Mouse (Mus musculus) liver, postnatal 0 days (tissue): ENCODE results near the gene Phyh. TPM values are rescaled to one million over a fixed set of nuclear protein-coding genes. Genes with fewer than 3 reads are reported as not detected.
A peak's percentile ranks its signal among the peaks of the same experiment; 100 is the strongest.

Experiments used
- ATAC-seq: fragments of 200-750 bp; cut with Nextera tagmentation; 2 replicates; pipeline ENCODE4 v1.8.0; 2017; ENCODE audit warnings: mild to moderate bottlenecking, moderate library complexity
- DNase-seq: peaks from one replicate; pipeline ENCODE4 v3.0.0-alpha.2; 2016
- H3K27ac ChIP-seq: fragments of 300-500 bp; sonication (generic); 2 replicates; pipeline ENCODE4 v1.5.1; 2014; ENCODE audit warnings: antibody characterized with exemption, moderate library complexity, mild to moderate bottlenecking, low read depth
- H3K27me3 ChIP-seq: fragments of 300-500 bp; sonication (generic); 2 replicates; pipeline ENCODE4 v1.6.1; 2014; ENCODE audit warnings: low read length, control low read depth, mixed read lengths; ENCODE audit not compliant: insufficient read depth
- H3K36me3 ChIP-seq: fragments of 300-500 bp; sonication (generic); replicated peaks from 2 replicates; pipeline ENCODE4 v1.6.1; 2014; ENCODE audit warnings: mild to moderate bottlenecking, control low read depth, low read length, moderate library complexity, mixed read lengths; ENCODE audit not compliant: insufficient read depth
- H3K4me1 ChIP-seq: fragments of 300-500 bp; sonication (generic); 2 replicates; pipeline ENCODE4 v1.6.1; 2014; ENCODE audit warnings: antibody characterized with exemption, mild to moderate bottlenecking, control low read depth; ENCODE audit not compliant: insufficient read depth
- H3K4me2 ChIP-seq: fragments of 300-500 bp; sonication (generic); 2 replicates; pipeline ENCODE4 v1.6.1; 2014; ENCODE audit warnings: low read depth, mild to moderate bottlenecking, low read length, moderate library complexity, mixed read lengths
- H3K4me3 ChIP-seq: fragments of 300-500 bp; sonication (generic); 2 replicates; pipeline ENCODE4 v1.5.1; 2014; ENCODE audit warnings: low read depth, low read length
- H3K9ac ChIP-seq: fragments of 300-500 bp; sonication (generic); replicated peaks from 2 replicates; pipeline ENCODE4 v1.6.1; 2014; ENCODE audit warnings: mild to moderate bottlenecking, moderate library complexity
- H3K9me3 ChIP-seq: fragments of 300-500 bp; sonication (generic); 2 replicates; pipeline ENCODE4 v1.6.1; 2016; ENCODE audit warnings: mild to moderate bottlenecking, control low read depth, low read length, mixed read lengths
- CTCF ChIP-seq: sonication (generic); IDR thresholded peaks from 2 replicates; pipeline ENCODE4 v1.5.1; 2016; ENCODE audit warnings: antibody characterized with exemption, low read depth
- EP300 ChIP-seq: IDR thresholded peaks from 2 replicates; pipeline ENCODE4 v1.6.1; 2016; ENCODE audit warnings: antibody characterized with exemption, low read depth, mild to moderate bottlenecking
- WGBS: fragments of 180-500 bp; shearing (Covaris S2); extraction: QIAGEN DNeasy Blood & Tissue Kit; methylation state at CpG from one replicate; pipeline ENCODE4 v1.1.7; 2014; ENCODE audit not compliant: insufficient replicate concordance; 5-methylcytosine and 5-hydroxymethylcytosine counted together
- polyA plus RNA-seq: library from polyadenylated mRNA; unstranded; fragments of >200 nt; fragmentation: Nextera tagmentation; extraction: Ambion mirVana; gene quantifications from 2 replicates; pipeline ENCODE4 v1.2.1, GENCODE M21; 2015

The Phyh gene
- 608 and 753 TPM in 2 replicates for polyA plus RNA-seq

- TF ChIP-seq CTCF = peak; percentile 60
- TF ChIP-seq EP300 = no peak
- ATAC-seq = peak; percentile 73
- WGBS = 9% methylated on average over 35 of the region's 35 CpGs
These were observed at the start of gene Phyh for GRCm38 (mm10) chr2:4918860-4919739. TSS of gene Phyh (plus strand) at chr2:4919019.

GRCm38 (mm10) chr2:4872740-4873139 is 46.1 kb upstream of the Phyh start:
- no peak for DNase-seq
- Histone ChIP-seq H3K4me2 (no peak overlapping the region), H3K27me3 (peaks cover 4% of the 10 kb centered on the region; the same call in 1 of the 2 replicates), H3K36me3 (no peaks in the 10 kb centered on the region), H3K27ac (no peak overlapping the region), H3K4me3 (no peak overlapping the region), H3K9me3 (no peaks in the 10 kb centered on the region), H3K9ac (no peak overlapping the region), H3K4me1 (no peaks in the 10 kb centered on the region)
- TF ChIP-seq EP300 (no peak), CTCF (0 out of 2 replicates have a peak, but pooled peaks have one; percentile 4)
- 46% methylated on average over 9 of the region's 9 CpGs for WGBS
- no peak for ATAC-seq

More at GRCm38 (mm10) chr2:4918860-4919739, at the start of gene Phyh:
- no peaks in the 10 kb centered on the region for H3K36me3 ChIP-seq
- H3K4me2 ChIP-seq = peak within 1 kb of the TSS; percentile 79
- peak; percentile 89 for DNase-seq
- H3K4me3 ChIP-seq = peak within 1 kb of the TSS; percentile 56
- H3K9me3 ChIP-seq = no peaks in the 10 kb centered on the region
- no peaks in the 10 kb centered on the region for H3K27me3 ChIP-seq
- H3K4me1 ChIP-seq = peaks cover 14% of the 10 kb centered on the region
- H3K27ac ChIP-seq = peak within 1 kb of the TSS; percentile 91
- peak within 1 kb of the TSS; percentile 68 for H3K9ac ChIP-seq

GRCm38 (mm10) chr2:4873331-4873730 is 45.5 kb upstream of the Phyh start:
- H3K4me1 ChIP-seq = no peaks in the 10 kb centered on the region
- H3K4me3 ChIP-seq = no peak overlapping the region
- TF ChIP-seq EP300 (no peak), CTCF (no peak)
- H3K9ac ChIP-seq = no peak overlapping the region
- no peak overlapping the region for H3K4me2 ChIP-seq
- WGBS = 54% methylated on average over 6 of the region's 6 CpGs
- DNase-seq (no peak), ATAC-seq (no peak)
- H3K36me3 ChIP-seq = no peaks in the 10 kb centered on the region
- peaks cover 4% of the 10 kb centered on the region; the same call in 1 of the 2 replicates for H3K27me3 ChIP-seq
- H3K27ac ChIP-seq = no peak overlapping the region
- no peaks in the 10 kb centered on the region for H3K9me3 ChIP-seq

GRCm38 (mm10) chr2:4875090-4875489 is 43.7 kb upstream of the Phyh start:
- Histone ChIP-seq H3K36me3 (no peaks in the 10 kb centered on the region), H3K27ac (no peak overlapping the region), H3K4me1 (no peaks in the 10 kb centered on the region), H3K4me2 (no peak overlapping the region), H3K9ac (no peak overlapping the region), H3K9me3 (no peaks in the 10 kb centered on the region), H3K27me3 (peaks cover 4% of the 10 kb centered on the region; the same call in 1 of the 2 replicates), H3K4me3 (no peak overlapping the region)
- no peak for DNase-seq
- TF ChIP-seq CTCF (no peak), EP300 (no peak)
- no peak for ATAC-seq
- WGBS = 53% methylated on average over 1 of the region's 1 CpGs

- DNase-seq = no peak
- no peak overlapping the region for H3K4me3 ChIP-seq
- H3K9ac ChIP-seq = no peak overlapping the region
- H3K9me3 ChIP-seq = no peaks in the 10 kb centered on the region
- peaks cover 4% of the 10 kb centered on the region; the same call in 1 of the 2 replicates for H3K27me3 ChIP-seq
- TF ChIP-seq EP300 (no peak), CTCF (no peak)
- no peak overlapping the region for H3K4me2 ChIP-seq
- H3K27ac ChIP-seq = no peak overlapping the region
- WGBS = 54% methylated on average over 3 of the region's 3 CpGs
- peaks cover 5% of the 10 kb centered on the region; the same call in 1 of the 2 replicates for H3K4me1 ChIP-seq
- ATAC-seq = no peak
- H3K36me3 ChIP-seq = no peaks in the 10 kb centered on the region
These were observed 42.7 kb upstream of the Phyh start for GRCm38 (mm10) chr2:4876131-4876530.

GRCm38 (mm10) chr2:4880737-4881349 is 38.0 kb upstream of the Phyh start:
- H3K9me3 ChIP-seq = no peaks in the 10 kb centered on the region
- TF ChIP-seq CTCF = no peak
- no peak for TF ChIP-seq EP300
- peaks cover 4% of the 10 kb centered on the region for H3K36me3 ChIP-seq
- H3K4me1 ChIP-seq = peaks cover 19% of the 10 kb centered on the region
- H3K4me3 ChIP-seq = peak overlapping the region; percentile 74
- peak overlapping the region; percentile 71 for H3K4me2 ChIP-seq
- H3K27ac ChIP-seq = peak overlapping the region; percentile 99; the same call in 1 of the 2 replicates
- 6% methylated on average over 20 of the region's 20 CpGs for WGBS
- peak; percentile 18 for ATAC-seq
- no peak for DNase-seq
- H3K27me3 ChIP-seq = peaks cover 4% of the 10 kb centered on the region; the same call in 1 of the 2 replicates
- H3K9ac ChIP-seq = peak overlapping the region; percentile 99
